Mouse (Mus musculus): ENCODE measurements at regions not wholly inside any gene's neighbourhood (a gene's known extent, or its start where the extent isn't known, plus 50 kb on each side); places are given as distances from the start of the nearest gene placed in this dataset.
"Not testable (repeated sequence)": the region's sequence is repeated elsewhere in the genome, so short reads cannot be mapped to it uniquely, and the experiment has no call there.

DNA sequence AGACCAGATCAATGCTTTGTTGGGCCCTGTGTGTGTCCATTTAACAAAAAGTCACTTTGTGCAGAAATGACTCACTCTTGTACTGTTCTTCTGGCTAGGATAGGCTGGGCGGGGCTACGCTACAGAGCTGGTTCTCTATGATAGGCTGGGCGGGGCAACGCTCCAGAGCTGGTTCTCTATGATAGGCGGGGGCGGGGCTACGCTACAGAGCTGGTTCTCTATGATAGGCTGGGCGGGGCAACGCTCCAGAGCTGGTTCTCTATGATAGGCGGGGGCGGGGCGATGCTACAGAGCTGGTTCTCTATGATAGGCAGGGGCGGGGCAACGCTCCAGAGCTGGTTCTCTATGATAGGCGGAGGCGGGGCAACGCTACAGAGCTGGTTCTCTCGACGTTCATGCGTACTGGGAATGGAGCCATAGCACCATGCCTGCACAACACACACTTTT is 80.6 kb upstream of the Ipo5 start:
- not testable (repeated sequence) for H3K27ac ChIP-seq; H3K36me3 ChIP-seq; H3K4me3 ChIP-seq; H3K27me3 ChIP-seq (ENCODE audit: low read depth, poor library complexity, severe bottlenecking); H3K9me3 ChIP-seq (replicated peaks)
- peak; percentile 40 for DNase-seq (ENCODE audit: low spot score)
- peaks cover 21% of the 10 kb centered on the region for H3K4me1 ChIP-seq
- 32% methylated on average over 20 of the region's 20 CpGs for WGBS

DNA sequence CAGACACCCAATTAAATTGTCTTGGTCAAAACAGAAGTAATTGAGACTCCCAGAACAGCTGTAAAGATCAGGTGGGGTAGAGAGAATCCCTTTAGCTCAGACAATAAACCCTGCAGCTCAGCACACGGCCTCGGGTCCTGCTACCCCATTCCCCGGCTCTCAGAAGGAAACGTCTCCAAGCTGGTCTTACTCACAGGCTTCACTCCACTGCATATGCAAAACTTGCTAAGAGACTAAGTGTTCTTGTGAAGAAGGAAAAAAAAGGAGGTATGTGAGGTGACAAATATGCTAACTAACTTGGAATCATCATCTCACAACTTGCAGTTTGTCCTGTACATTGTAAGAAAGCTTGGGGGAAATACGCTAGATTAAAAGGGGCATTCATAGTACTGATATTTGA is 79.6 kb upstream of the Ipo5 start:
- Histone ChIP-seq H3K4me1 (peaks cover 21% of the 10 kb centered on the region), H3K36me3 (no peaks in the 10 kb centered on the region), H3K27me3 (ENCODE audit: low read depth, poor library complexity, severe bottlenecking) (no peaks in the 10 kb centered on the region), H3K27ac (no peak overlapping the region), H3K9me3 (replicated peaks) (no peaks in the 10 kb centered on the region), H3K4me3 (no peak overlapping the region)
- 54% methylated on average over 5 of the region's 5 CpGs for WGBS
- DNase-seq (ENCODE audit: low spot score), result no peak

DNA sequence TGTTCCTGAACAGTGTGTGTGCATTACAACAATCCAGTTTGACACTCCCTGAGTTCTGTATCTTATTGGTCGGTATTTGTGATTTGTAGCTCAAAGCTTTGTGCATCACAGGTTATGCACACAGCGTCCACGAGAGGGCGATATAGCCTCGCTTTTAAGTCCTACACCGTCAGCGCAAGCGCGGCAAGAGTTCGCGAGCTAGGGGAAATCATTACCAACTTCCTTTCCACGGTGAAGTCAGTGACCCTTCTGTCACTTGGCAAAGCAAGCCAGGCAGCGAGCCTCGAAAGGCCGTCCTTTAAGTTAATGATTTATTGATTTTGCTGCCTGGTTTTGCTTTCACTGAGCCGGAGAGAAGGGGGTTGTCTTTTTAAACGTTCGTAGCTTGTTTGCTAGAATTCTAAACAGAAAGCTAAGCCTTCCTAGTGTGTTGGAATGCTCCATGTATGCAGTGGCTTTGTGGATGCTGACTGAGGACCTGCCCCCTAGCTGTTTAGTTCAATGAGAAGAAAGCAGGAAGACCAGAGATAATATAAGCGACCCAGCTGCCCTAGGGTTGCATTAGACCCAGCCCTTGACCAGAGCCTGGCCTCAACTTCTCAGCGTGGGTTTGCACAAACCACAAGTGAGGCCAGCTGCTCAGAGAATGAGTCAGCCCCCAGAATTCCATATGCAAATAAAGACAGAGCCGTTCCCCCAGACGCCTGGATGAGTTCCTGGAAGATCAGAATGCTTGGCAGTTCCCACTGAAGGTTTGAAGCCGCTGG is 79.0 kb upstream of the Ipo5 start:
- 10% methylated on average over 23 of the region's 23 CpGs for WGBS
- Histone ChIP-seq H3K27me3 (ENCODE audit: low read depth, poor library complexity, severe bottlenecking) (no peaks in the 10 kb centered on the region), H3K36me3 (no peaks in the 10 kb centered on the region), H3K9me3 (replicated peaks) (no peaks in the 10 kb centered on the region), H3K4me3 (peak overlapping the region; percentile 39), H3K4me1 (peaks cover 21% of the 10 kb centered on the region), H3K27ac (peak overlapping the region; percentile 76)
- peak; percentile 91 for DNase-seq (ENCODE audit: low spot score)

DNA sequence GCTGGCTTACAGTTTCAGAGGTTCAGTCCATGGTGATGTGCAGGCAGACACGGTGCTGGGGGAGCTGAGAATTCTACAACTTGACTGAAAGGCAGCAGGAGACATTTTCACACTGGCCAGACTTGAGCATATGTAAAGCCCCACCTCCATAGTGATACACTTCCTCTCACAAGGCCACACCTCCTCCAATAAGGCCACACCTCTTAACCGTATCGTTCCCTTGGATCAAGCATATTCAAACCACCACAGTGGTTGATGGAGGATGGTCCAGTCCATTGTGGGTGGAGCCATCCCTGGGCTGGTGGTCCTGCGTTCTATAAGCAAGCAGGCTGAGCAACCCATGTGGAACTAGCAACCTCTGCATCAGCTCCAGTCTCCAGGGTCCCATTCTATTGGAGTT is 76.2 kb upstream of the Ipo5 start:
- no peaks in the 10 kb centered on the region for H3K36me3 ChIP-seq
- H3K9me3 ChIP-seq (replicated peaks), result no peaks in the 10 kb centered on the region
- no peak for DNase-seq (ENCODE audit: low spot score)
- 86% methylated on average over 4 of the region's 4 CpGs for WGBS
- no peak overlapping the region for H3K27ac ChIP-seq
- H3K4me3 ChIP-seq, result no peak overlapping the region
- H3K27me3 ChIP-seq (ENCODE audit: low read depth, poor library complexity, severe bottlenecking), result no peaks in the 10 kb centered on the region
- peaks cover 21% of the 10 kb centered on the region for H3K4me1 ChIP-seq

DNA sequence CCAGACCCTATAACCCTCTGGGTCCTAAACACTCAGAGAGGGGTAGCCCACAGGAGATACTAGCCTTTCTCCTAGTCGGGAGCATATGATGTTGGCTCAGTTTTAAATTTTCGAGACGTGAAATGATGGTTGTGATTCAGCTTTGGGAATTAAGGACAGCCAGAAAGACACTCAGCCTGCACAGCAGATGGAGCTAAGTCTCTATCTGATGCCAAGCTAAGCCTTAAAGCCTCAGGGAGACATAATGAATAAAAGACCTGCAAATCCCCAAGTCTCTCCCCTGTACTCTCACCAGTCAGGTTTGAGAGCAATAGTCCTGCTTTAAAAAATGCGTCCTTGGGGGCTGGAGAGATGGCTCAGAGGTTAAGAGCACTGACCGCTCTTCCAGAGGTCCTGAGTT is 75.3 kb upstream of the Ipo5 start:
- H3K4me1 ChIP-seq, result peaks cover 18% of the 10 kb centered on the region
- no peaks in the 10 kb centered on the region for H3K9me3 ChIP-seq (replicated peaks)
- no peaks in the 10 kb centered on the region for H3K36me3 ChIP-seq
- H3K27me3 ChIP-seq (ENCODE audit: low read depth, poor library complexity, severe bottlenecking), result no peaks in the 10 kb centered on the region
- no peak overlapping the region for H3K27ac ChIP-seq
- WGBS, result 74% methylated on average over 5 of the region's 5 CpGs
- no peak overlapping the region for H3K4me3 ChIP-seq
- no peak for DNase-seq (ENCODE audit: low spot score)

DNA sequence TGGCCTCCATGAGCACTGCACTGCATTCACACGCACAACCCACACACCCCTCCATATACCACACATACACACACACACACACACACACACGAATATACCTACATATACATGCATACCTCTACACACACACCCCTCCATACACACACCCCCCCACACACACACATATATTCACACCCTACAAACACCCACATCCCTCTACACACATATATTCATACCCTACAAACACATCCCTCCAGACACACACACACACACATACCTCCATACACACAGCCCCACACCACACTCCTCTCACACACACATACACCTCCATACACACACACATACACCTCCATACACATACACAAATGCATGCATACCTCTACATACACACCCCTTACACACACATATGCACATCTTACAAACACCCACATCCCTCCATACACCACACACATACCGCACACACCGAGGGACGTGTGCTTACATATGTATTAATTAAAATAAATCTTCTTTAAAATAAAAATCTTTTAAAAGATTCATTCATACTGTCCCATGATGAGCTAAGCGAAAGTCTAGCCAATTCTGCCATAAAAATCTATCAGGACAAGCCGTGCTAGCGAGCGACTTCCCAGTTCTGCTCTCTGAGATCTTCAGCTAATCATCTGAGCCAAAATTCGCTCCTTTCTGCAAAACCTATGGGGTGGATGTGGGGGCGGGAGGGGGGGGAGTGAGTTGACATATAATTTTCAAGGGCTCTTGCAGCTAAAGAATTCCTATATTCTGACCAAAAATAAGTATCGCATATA is 74.3 kb upstream of the Ipo5 start:
- Histone ChIP-seq H3K36me3 (no peaks in the 10 kb centered on the region), H3K27ac (no peak overlapping the region), H3K4me1 (peaks cover 10% of the 10 kb centered on the region), H3K4me3 (no peak overlapping the region), H3K9me3 (replicated peaks) (no peaks in the 10 kb centered on the region), H3K27me3 (ENCODE audit: low read depth, poor library complexity, severe bottlenecking) (no peaks in the 10 kb centered on the region)
- 91% methylated on average over 12 of the region's 12 CpGs for WGBS
- DNase-seq (ENCODE audit: low spot score), result no peak

DNA sequence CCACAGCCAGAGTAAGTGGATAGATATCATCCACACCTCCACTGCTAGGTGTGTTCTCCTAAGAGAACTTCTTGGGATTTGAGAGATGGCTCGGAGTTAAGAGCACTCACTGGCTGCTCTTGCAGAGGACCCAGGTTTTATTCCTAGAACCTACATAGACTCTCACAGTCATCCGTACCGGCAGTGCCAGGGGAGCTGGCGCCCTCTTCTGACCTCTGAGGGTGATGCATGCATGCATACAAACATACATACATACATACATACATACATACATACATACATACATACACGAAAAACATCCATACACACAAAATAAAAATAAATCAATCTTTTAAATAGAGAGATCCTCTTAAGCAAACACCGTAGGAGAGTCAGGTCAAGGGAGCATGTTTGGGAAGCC is 70.1 kb upstream of the Ipo5 start:
- WGBS, result 84% methylated on average over 6 of the region's 6 CpGs
- Histone ChIP-seq H3K4me1 (peaks cover 3% of the 10 kb centered on the region; the same call in 1 of the 2 replicates), H3K27me3 (ENCODE audit: low read depth, poor library complexity, severe bottlenecking) (no peaks in the 10 kb centered on the region), H3K36me3 (no peaks in the 10 kb centered on the region), H3K9me3 (replicated peaks) (no peaks in the 10 kb centered on the region), H3K4me3 (no peak overlapping the region), H3K27ac (no peak overlapping the region)
- no peak for DNase-seq (ENCODE audit: low spot score)

DNA sequence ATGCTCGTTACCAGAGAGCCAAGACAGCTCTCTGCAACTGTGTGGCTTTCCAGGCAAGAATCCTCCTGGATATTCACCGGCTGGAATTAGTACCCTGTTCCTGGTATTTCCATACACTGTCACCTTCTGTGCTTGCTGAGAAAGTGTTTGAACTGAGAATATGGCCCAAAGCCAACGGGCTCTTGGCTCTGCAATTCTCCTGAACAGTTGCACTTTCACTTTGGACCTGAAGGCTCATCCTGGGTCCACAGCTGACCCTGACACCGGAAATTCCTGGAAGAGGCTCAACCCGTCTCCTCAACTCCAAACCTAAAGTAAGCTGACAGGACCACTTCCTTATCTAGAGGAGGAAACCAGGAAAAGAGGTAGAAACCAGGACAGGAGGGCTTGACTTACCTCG is 69.7 kb upstream of the Ipo5 start:
- Histone ChIP-seq H3K27me3 (ENCODE audit: low read depth, poor library complexity, severe bottlenecking) (no peaks in the 10 kb centered on the region), H3K36me3 (no peaks in the 10 kb centered on the region), H3K4me1 (peaks cover 3% of the 10 kb centered on the region; the same call in 1 of the 2 replicates), H3K27ac (no peak overlapping the region), H3K4me3 (no peak overlapping the region), H3K9me3 (replicated peaks) (no peaks in the 10 kb centered on the region)
- no peak for DNase-seq (ENCODE audit: low spot score)
- WGBS, result 89% methylated on average over 6 of the region's 6 CpGs

DNA sequence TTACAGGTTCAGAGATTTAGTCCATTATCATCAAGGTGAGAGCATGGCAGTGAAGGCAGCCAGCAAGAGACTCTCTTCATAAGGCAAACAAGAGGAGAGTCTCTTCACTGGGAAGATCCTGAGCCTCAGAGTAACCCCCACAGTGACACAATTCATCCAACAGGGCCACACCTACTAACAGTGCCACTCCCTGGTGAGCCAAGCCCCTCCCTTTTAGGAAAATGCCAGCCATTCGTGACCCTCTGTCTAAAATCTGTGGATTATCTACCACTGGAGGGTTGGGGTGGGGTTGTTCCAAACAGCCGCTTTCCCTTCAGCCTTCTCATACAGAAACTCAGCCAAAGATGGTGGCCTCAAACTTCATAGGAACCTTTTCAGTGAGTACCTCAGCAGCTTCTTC is 65.9 kb upstream of the Ipo5 start:
- Histone ChIP-seq H3K36me3 (no peaks in the 10 kb centered on the region), H3K27me3 (ENCODE audit: low read depth, poor library complexity, severe bottlenecking) (no peaks in the 10 kb centered on the region), H3K4me3 (no peak overlapping the region), H3K4me1 (peaks cover 12% of the 10 kb centered on the region; the same call in 1 of the 2 replicates), H3K9me3 (replicated peaks) (no peaks in the 10 kb centered on the region), H3K27ac (no peak overlapping the region)
- WGBS, result 71% methylated on average over 2 of the region's 2 CpGs
- no peak for DNase-seq (ENCODE audit: low spot score)

DNA sequence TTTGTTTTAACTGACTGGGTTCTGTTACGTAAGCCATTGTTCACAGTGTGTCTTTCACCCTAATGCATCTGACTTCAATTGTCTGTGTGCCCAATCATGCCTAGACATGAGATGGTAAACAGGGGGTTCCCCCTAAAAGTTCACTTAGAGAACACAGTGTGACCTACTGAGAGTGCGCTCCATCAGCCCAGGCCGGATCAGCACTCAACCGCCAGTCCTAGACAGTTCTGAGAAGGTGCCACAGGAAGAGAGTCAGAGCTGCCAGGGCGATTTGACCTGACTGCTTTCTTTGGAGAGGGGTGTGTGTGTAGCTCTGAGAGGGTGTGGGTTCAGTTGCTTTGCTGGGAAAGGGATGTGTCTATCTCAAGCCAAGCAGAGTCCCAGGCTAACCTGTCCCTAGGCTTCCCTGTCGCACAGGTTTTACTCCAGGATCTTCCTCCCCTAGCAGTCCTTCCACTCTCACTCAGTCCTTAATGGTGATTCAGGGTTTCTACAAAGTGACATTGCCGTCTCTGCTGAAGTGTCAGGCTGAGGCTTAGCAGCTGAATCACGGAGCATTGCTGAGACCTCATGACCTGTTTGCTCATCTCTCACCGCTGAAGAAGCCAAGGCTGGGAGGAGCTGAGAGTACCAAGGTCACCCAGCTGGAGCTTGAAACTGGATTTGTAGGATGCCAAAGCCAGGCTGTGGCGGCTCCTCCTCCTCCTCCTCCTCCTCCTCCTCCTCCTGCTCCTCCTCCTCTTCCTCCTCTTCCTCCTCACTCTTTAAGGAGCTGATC is 64.8 kb upstream of the Ipo5 start:
- H3K27me3 ChIP-seq (ENCODE audit: low read depth, poor library complexity, severe bottlenecking), result no peaks in the 10 kb centered on the region
- peaks cover 18% of the 10 kb centered on the region for H3K4me1 ChIP-seq
- no peak for DNase-seq (ENCODE audit: low spot score)
- H3K4me3 ChIP-seq, result no peak overlapping the region
- no peaks in the 10 kb centered on the region for H3K36me3 ChIP-seq
- H3K9me3 ChIP-seq (replicated peaks), result no peaks in the 10 kb centered on the region
- H3K27ac ChIP-seq, result no peak overlapping the region
- WGBS, result 58% methylated on average over 10 of the region's 10 CpGs

DNA sequence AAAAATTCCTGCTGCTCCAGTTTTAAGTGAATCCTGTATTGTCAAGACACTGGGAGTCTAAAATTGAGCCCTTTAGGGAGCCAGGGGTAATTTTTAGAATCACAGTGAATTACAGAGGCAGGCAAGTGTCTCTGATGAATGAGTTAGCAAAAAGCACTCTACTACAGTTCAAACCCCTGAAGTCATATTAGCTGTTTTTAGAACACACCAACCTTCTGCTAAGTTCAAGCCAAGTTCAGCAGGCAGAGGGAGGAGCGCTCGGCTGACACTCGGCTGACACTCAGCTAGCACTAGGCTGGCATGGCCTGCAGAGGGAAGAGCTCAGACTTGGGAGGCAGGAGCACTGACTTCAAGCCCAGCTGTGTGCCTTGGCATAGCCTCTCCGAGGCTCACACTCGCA is 64.0 kb upstream of the Ipo5 start:
- no peak for DNase-seq (ENCODE audit: low spot score)
- H3K27ac ChIP-seq, result no peak overlapping the region
- no peak overlapping the region for H3K4me3 ChIP-seq
- peaks cover 16% of the 10 kb centered on the region for H3K4me1 ChIP-seq
- no peaks in the 10 kb centered on the region for H3K36me3 ChIP-seq
- no peaks in the 10 kb centered on the region for H3K9me3 ChIP-seq (replicated peaks)
- H3K27me3 ChIP-seq (ENCODE audit: low read depth, poor library complexity, severe bottlenecking), result no peaks in the 10 kb centered on the region
- WGBS, result 73% methylated on average over 5 of the region's 5 CpGs

DNA sequence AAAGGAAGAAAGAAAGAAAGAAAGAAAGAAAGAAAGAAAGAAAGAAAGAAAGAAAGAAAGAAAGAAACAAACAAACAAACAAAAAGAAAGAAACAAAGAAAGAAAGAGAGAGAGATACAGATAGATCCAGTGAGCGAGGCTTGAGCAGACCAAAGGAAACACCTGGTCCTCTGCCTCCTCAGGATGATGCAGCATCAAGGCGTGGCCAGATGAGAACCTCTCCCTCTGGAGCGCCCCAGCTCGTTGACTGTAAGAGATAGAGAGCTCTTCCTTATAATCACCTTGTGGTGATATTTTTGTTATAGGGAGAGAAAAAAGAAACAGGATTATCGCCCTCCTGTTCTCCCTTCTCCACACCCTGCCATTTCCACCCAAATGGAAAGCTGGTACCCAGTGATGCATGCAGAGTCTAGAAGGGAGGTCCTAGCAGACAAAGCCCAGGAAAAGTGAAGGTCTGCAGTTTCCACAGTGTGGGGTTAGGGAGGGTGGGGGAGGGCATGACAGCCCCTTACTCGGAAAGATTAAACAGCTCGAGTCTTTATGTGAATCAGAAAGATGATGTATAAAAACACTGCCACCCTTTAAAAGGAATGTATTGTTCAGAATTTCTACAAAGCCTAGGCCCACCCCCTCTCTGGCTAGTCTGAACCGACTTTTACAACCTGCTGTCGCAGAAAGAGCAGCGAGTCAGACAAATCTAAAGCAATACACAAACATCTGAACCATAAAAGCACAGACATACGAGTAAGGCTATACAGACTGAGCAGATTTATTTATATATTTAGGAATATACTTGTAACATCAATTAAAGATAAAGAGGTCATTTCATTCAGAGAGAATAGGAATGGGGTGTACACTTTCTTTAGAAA is 62.7 kb upstream of the Ipo5 start:
- 75% methylated on average over 11 of the region's 11 CpGs for WGBS
- no peaks in the 10 kb centered on the region for H3K27me3 ChIP-seq (ENCODE audit: low read depth, poor library complexity, severe bottlenecking)
- H3K9me3 ChIP-seq (replicated peaks), result no peaks in the 10 kb centered on the region
- peaks cover 15% of the 10 kb centered on the region for H3K4me1 ChIP-seq
- DNase-seq (ENCODE audit: low spot score), result no peak
- H3K4me3 ChIP-seq, result no peak overlapping the region
- H3K36me3 ChIP-seq, result no peaks in the 10 kb centered on the region
- peak overlapping the region; percentile 54; the same call in 1 of the 2 replicates for H3K27ac ChIP-seq
